Mouse (Mus musculus): ENCODE measurements around the gene Inppl1. TPM values are rescaled to one million over a fixed set of nuclear protein-coding genes. Genes with fewer than 3 reads are reported as not detected.

Inppl1 gene
- polyA plus RNA-seq, 1 experiment from 2014 or later = 16.6 TPM

- WGBS = under 1% methylated on average over 49 of the region's 63 CpGs
- Histone ChIP-seq H3K27ac (replicated peaks) (peak overlapping the region; percentile 94), H3K36me3 (ENCODE audit: control insufficient read depth, insufficient read depth, low read length) (peaks cover 19% of the 10 kb centered on the region), H3K4me2 (replicated peaks; ENCODE audit: low read depth) (peak overlapping the region; percentile 91), H3K27me3 (ENCODE audit: control insufficient read depth, insufficient read depth, low read length) (no peaks in the 10 kb centered on the region), H3K4me3 (ENCODE audit: low read depth, low read length) (peak overlapping the region; percentile 87), H3K9me3 (ENCODE audit: control insufficient read depth, low read length) (no peaks in the 10 kb centered on the region), H3K9ac (ENCODE audit: low read length) (peak overlapping the region; percentile 95), H3K4me1 (replicated peaks; ENCODE audit: control insufficient read depth, insufficient read depth) (peaks cover 7% of the 10 kb centered on the region; the same call in 1 of the 2 replicates)
- DNase-seq (ENCODE audit: low spot score) (peak; percentile 83), ATAC-seq (ENCODE audit: low FRiP score, low TSS enrichment) (peak; percentile 36)
- no peak for TF ChIP-seq CTCF (IDR thresholded peaks at IDR 0.05; ENCODE audit: low read depth)
- TF ChIP-seq EP300 (optimal IDR thresholded peaks at IDR 0.05) = no peak
Observed at GRCm38 (mm10) chr7:101836271-101837153, 1.5 kb downstream of the Inppl1 start.

- Histone ChIP-seq H3K27ac (replicated peaks) (peak overlapping the region; percentile 94), H3K4me1 (replicated peaks; ENCODE audit: control insufficient read depth, insufficient read depth) (peaks cover 7% of the 10 kb centered on the region; the same call in 1 of the 2 replicates), H3K36me3 (ENCODE audit: control insufficient read depth, insufficient read depth, low read length) (peaks cover 28% of the 10 kb centered on the region), H3K9ac (ENCODE audit: low read length) (peak overlapping the region; percentile 95; the same call in 1 of the 2 replicates), H3K4me3 (ENCODE audit: low read depth, low read length) (peak overlapping the region; percentile 87), H3K4me2 (replicated peaks; ENCODE audit: low read depth) (peak overlapping the region; percentile 91), H3K27me3 (ENCODE audit: control insufficient read depth, insufficient read depth, low read length) (no peaks in the 10 kb centered on the region), H3K9me3 (ENCODE audit: control insufficient read depth, low read length) (no peaks in the 10 kb centered on the region)
- ATAC-seq (ENCODE audit: low FRiP score, low TSS enrichment) (no peak), DNase-seq (ENCODE audit: low spot score) (no peak)
- TF ChIP-seq CTCF (IDR thresholded peaks at IDR 0.05; ENCODE audit: low read depth) (peak; percentile 46), EP300 (optimal IDR thresholded peaks at IDR 0.05) (no peak)
- WGBS = 25% methylated on average over 5 of the region's 5 CpGs
Observed at GRCm38 (mm10) chr7:101835457-101836109, 2.4 kb downstream of the Inppl1 start.

DNA sequence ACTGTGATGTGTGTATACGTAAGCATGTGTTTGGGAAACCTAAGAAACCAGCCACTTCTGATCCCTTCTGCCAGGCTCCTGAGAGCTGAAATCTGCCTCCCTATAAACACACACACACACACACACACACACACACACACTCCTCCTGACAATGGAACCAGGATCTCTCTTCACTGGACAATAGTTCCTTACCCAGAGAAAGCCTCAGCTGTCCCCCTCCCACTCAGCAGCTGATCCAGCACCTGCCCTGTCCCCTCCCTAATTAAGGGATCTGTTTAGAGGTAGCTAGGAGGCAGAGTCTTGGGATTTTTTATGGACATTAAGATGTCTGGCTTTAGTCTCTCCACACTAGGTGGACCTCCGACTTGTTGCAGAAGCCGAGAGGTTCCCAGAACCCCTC, 3.1 kb downstream of the Inppl1 start:
- WGBS = 36% methylated on average over 3 of the region's 3 CpGs
- no peak overlapping the region for H3K9ac ChIP-seq (ENCODE audit: low read length)
- peak overlapping the region; percentile 91; the same call in 1 of the 2 replicates for H3K4me2 ChIP-seq (replicated peaks; ENCODE audit: low read depth)
- no peaks in the 10 kb centered on the region for H3K9me3 ChIP-seq (ENCODE audit: control insufficient read depth, low read length)
- H3K27ac ChIP-seq (replicated peaks) = no peak overlapping the region
- no peak overlapping the region for H3K4me3 ChIP-seq (ENCODE audit: low read depth, low read length)
- DNase-seq (ENCODE audit: low spot score) (no peak), ATAC-seq (ENCODE audit: low FRiP score, low TSS enrichment) (no peak)
- no peak for TF ChIP-seq CTCF (IDR thresholded peaks at IDR 0.05; ENCODE audit: low read depth)
- no peak for TF ChIP-seq EP300 (optimal IDR thresholded peaks at IDR 0.05)
- peaks cover 7% of the 10 kb centered on the region; the same call in 1 of the 2 replicates for H3K4me1 ChIP-seq (replicated peaks; ENCODE audit: control insufficient read depth, insufficient read depth)
- H3K27me3 ChIP-seq (ENCODE audit: control insufficient read depth, insufficient read depth, low read length) = no peaks in the 10 kb centered on the region
- H3K36me3 ChIP-seq (ENCODE audit: control insufficient read depth, insufficient read depth, low read length) = peaks cover 31% of the 10 kb centered on the region

GRCm38 (mm10) chr7:101833916-101834584, 4.0 kb downstream of the Inppl1 start:
- no peak for ATAC-seq (ENCODE audit: low FRiP score, low TSS enrichment)
- Histone ChIP-seq H3K27ac (replicated peaks) (no peak overlapping the region), H3K4me3 (ENCODE audit: low read depth, low read length) (no peak overlapping the region), H3K9ac (ENCODE audit: low read length) (no peak overlapping the region), H3K4me2 (replicated peaks; ENCODE audit: low read depth) (no peak overlapping the region), H3K27me3 (ENCODE audit: control insufficient read depth, insufficient read depth, low read length) (no peaks in the 10 kb centered on the region), H3K36me3 (ENCODE audit: control insufficient read depth, insufficient read depth, low read length) (peaks cover 37% of the 10 kb centered on the region), H3K4me1 (replicated peaks; ENCODE audit: control insufficient read depth, insufficient read depth) (peaks cover 7% of the 10 kb centered on the region; the same call in 1 of the 2 replicates), H3K9me3 (ENCODE audit: control insufficient read depth, low read length) (no peaks in the 10 kb centered on the region)
- WGBS = 45% methylated on average over 3 of the region's 3 CpGs
- TF ChIP-seq CTCF (IDR thresholded peaks at IDR 0.05; ENCODE audit: low read depth) (no peak), EP300 (optimal IDR thresholded peaks at IDR 0.05) (no peak)
- no peak for DNase-seq (ENCODE audit: low spot score)

DNA sequence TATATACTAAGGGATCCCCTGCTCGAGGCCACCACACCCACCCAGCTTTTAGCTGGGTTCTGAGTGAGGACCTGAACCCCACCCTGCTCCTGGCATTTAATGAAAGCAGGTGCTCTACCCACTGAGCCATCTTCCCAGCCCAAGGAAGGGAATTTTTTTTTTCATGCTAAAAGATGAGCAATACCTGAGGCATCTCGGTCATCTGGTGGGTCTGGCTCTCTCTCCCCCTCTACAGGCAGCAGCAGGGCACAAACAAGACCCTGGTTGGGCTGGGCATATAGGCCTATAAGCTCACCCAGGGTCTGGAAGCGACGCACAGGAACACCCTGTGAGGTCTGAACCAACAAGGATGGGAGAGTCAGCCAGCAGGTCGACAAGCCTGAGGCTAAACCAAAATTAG, 4.7 kb downstream of the Inppl1 start:
- TF ChIP-seq EP300 (optimal IDR thresholded peaks at IDR 0.05) = no peak
- peak; percentile 33 for TF ChIP-seq CTCF (IDR thresholded peaks at IDR 0.05; ENCODE audit: low read depth)
- H3K36me3 ChIP-seq (ENCODE audit: control insufficient read depth, insufficient read depth, low read length) = peaks cover 43% of the 10 kb centered on the region
- no peak for ATAC-seq (ENCODE audit: low FRiP score, low TSS enrichment)

More for the DNA sequence above, 4.7 kb downstream of the Inppl1 start:
- WGBS = 60% methylated on average over 5 of the region's 5 CpGs
- Histone ChIP-seq H3K9ac (ENCODE audit: low read length) (no peak overlapping the region), H3K27me3 (ENCODE audit: control insufficient read depth, insufficient read depth, low read length) (no peaks in the 10 kb centered on the region), H3K4me3 (ENCODE audit: low read depth, low read length) (no peak overlapping the region), H3K9me3 (ENCODE audit: control insufficient read depth, low read length) (no peaks in the 10 kb centered on the region), H3K4me2 (replicated peaks; ENCODE audit: low read depth) (no peak overlapping the region), H3K4me1 (replicated peaks; ENCODE audit: control insufficient read depth, insufficient read depth) (peaks cover 4% of the 10 kb centered on the region; the same call in 1 of the 2 replicates), H3K27ac (replicated peaks) (no peak overlapping the region)
- DNase-seq (ENCODE audit: low spot score) = no peak

Data from stomach, postnatal 0 days (tissue).